Mouse (Mus musculus) megakaryocyte, embryonic 14.5 days (primary cell): ENCODE results near the gene Stk25.

ENCODE experiments used
- FLI1 ChIP-seq: IDR thresholded peaks from 2 replicates; pipeline ENCODE4 v1.6.1; 2012; ENCODE audit warnings: low read length, inconsistent platforms, mixed read lengths
- GATA1 ChIP-seq: IDR thresholded peaks from 3 replicates; pipeline ENCODE4 v1.6.1; 2012; ENCODE audit warnings: mixed read lengths, low read length, inconsistent platforms, borderline replicate concordance

- TF ChIP-seq GATA1 (no peak), FLI1 (no peak)
Observed at GRCm38 (mm10) chr1:93694966-93695365, 36.5 kb upstream of the Stk25 start.
